Mouse (Mus musculus): Measurements from ENCODE around the gene Fhit.

GRCm38 (mm10) chr14:11151634-11152321 is 10.1 kb downstream of the Fhit start:
- TF ChIP-seq FLI1 (IDR thresholded peaks at IDR 0.05; ENCODE audit: low read length) (no peak), GATA1 (IDR thresholded peaks at IDR 0.05; ENCODE audit: borderline replicate concordance, low read length) (no peak)

All from megakaryocyte, embryonic 14.5 days (primary cell).